Mouse (Mus musculus) kidney, adult 2 months (tissue): ENCODE results near the gene Rapgef3. TPM values are rescaled to one million over a fixed set of nuclear protein-coding genes. Genes with fewer than 3 reads are reported as not detected.

ENCODE experiments used
- DNase-seq: peaks from one replicate; pipeline ENCODE4 v3.0.0; 2021
- H3K27ac ChIP-seq: fragments of 200-500 bp; 2 replicates; pipeline ENCODE4 v1.5.1; 2012; ENCODE audit warnings: low read depth, low read length, control low read depth, inconsistent platforms; ENCODE audit not compliant: insufficient read depth
- H3K27me3 ChIP-seq: fragments of 200-500 bp; replicated peaks from 2 replicates; pipeline ENCODE4 v1.6.1; 2012; ENCODE audit warnings: mild to moderate bottlenecking, moderate library complexity, low read length, inconsistent platforms; ENCODE audit not compliant: control insufficient read depth, insufficient read depth
- H3K36me3 ChIP-seq: fragments of 200-500 bp; 2 replicates; pipeline ENCODE4 v1.6.1; 2012; ENCODE audit warnings: mild to moderate bottlenecking, moderate library complexity, low read length, inconsistent platforms; ENCODE audit not compliant: control insufficient read depth, insufficient read depth
- H3K4me1 ChIP-seq: fragments of 200-500 bp; 2 replicates; pipeline ENCODE4 v1.6.1; 2011; ENCODE audit warnings: low read length; ENCODE audit not compliant: control insufficient read depth, insufficient read depth
- H3K4me3 ChIP-seq: fragments of 200-500 bp; 2 replicates; pipeline ENCODE4 v1.5.1; 2011; ENCODE audit warnings: mild to moderate bottlenecking, low read depth, low read length, control low read depth; ENCODE audit not compliant: insufficient read depth
- CTCF ChIP-seq: fragments of 200-500 bp; conservative IDR thresholded peaks from 2 replicates; pipeline ENCODE4 v1.5.1; 2011; ENCODE audit warnings: low read depth, mild to moderate bottlenecking, control low read depth, low read length, moderate library complexity, mixed read lengths; ENCODE audit not compliant: insufficient read depth, insufficient read length
- POLR2A ChIP-seq: fragments of 200-500 bp; IDR thresholded peaks from one replicate; pipeline ENCODE4 v1.6.1; 2011; ENCODE audit warnings: low read depth, low read length, control low read depth
- WGBS: fragments of 180-500 bp; shearing (Covaris S2); methylation state at CpG from one replicate; pipeline ENCODE4 v1.1.7; 2018; 5-methylcytosine and 5-hydroxymethylcytosine counted together
- polyA plus RNA-seq: library from polyadenylated mRNA; depleted of rRNA; stranded (reverse); fragments of >200 nt; gene quantifications from 2 replicates; pipeline ENCODE4 v1.2.3, GENCODE M21; 2012

Gene Rapgef3
- polyA plus RNA-seq, 1 experiment = 136 TPM

DNA sequence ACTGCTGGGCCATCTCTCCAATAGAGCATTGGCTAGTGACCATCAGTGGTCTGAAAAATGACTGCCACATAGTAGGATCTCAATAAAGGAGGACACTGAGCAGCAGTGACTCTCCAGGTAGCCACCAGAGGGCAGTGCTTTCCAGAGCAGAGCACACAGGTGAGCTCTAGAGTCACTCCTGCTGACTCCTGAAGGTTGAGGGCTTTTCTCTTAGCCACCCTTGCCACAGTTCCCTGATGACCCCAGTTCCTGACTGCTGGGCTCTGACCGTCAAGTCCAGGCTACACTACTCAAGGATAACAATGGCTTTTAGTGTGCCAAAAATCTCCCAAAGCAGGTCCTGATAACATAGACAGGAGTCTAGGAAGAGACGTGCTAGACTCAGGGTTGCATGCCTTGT, 16.1 kb downstream of the Rapgef3 start:
- DNase-seq = peak; percentile 54
- Histone ChIP-seq H3K27me3 (no peaks in the 10 kb centered on the region), H3K4me1 (no peaks in the 10 kb centered on the region), H3K4me3 (no peak overlapping the region), H3K27ac (no peak overlapping the region), H3K36me3 (peaks cover 20% of the 10 kb centered on the region)
- TF ChIP-seq CTCF (peak; percentile 64), POLR2A (no peak)
- 52% methylated on average over 2 of the region's 2 CpGs for WGBS

DNA sequence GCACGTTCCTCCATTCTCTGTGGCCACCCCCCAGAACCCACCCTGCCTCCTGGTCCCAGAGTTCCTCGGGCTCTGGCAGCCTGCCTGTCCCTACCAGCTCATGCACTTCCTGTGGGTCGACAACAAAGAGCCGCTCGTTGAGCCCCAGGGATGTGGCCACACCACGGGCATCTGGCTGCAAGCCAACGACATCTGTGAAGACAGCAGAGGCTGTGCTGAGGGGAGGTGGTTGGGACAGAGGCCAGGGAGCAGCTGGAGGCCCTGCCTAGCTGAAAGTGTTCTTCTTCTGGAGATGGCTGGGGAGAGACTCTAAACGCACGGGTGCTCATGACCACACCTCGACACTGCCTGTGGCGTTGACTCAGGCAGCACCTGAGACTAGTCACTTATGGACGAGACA, 17.1 kb downstream of the Rapgef3 start:
- H3K4me3 ChIP-seq = no peak overlapping the region
- DNase-seq = peak; percentile 89
- H3K27ac ChIP-seq = no peak overlapping the region
- WGBS = 10% methylated on average over 12 of the region's 12 CpGs
- peaks cover 18% of the 10 kb centered on the region for H3K36me3 ChIP-seq
- TF ChIP-seq CTCF = no peak
- TF ChIP-seq POLR2A = no peak
- H3K27me3 ChIP-seq = no peaks in the 10 kb centered on the region
- H3K4me1 ChIP-seq = peaks cover 1% of the 10 kb centered on the region; the same call in 1 of the 2 replicates

DNA sequence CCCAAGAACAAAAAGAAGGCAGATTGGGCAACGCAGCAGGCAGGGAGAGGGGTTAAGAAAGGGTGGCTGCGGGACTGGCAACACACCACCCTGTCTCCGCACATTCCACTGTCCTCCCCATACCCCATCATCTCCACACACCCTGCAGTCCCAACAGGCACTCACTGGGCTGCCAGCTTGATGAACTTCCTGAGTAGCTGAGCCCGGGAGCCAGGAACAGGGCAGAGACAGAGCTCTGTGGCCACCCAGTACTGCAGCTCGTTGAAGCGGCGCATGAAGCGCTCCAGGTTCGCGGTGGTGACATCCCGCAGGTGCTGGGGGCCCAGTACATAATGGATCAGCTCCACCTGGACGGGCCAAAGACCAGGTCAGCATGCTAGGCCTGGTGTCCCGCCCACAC, 17.9 kb downstream of the Rapgef3 start:
- no peak for DNase-seq
- WGBS = 61% methylated on average over 13 of the region's 13 CpGs
- TF ChIP-seq POLR2A (no peak), CTCF (no peak)
- peaks cover 7% of the 10 kb centered on the region; the same call in 1 of the 2 replicates for H3K4me1 ChIP-seq
- no peak overlapping the region for H3K27ac ChIP-seq
- H3K36me3 ChIP-seq = peaks cover 17% of the 10 kb centered on the region
- H3K27me3 ChIP-seq = no peaks in the 10 kb centered on the region
- no peak overlapping the region for H3K4me3 ChIP-seq

DNA sequence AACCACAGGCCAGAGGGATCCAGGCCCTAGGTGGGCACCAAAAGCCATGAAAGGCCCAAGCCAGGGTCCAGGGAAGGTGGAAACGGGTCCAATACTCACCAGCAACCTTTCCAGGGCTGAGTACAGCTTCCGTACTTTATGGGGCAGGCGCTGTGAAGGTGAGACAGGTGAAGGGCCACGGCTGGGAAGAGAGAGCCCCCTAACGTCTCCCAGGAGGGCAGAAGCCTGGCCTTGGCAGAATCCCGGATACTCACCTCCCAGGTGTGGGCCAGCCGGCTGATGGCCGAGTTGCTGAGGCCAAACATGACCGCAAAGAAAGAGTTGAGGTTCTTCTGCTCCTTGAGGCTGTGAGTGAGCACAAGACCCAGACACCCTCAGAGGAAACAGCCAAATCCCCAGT, 18.4 kb downstream of the Rapgef3 start:
- Histone ChIP-seq H3K4me3 (no peak overlapping the region), H3K27ac (no peak overlapping the region), H3K36me3 (peaks cover 19% of the 10 kb centered on the region), H3K4me1 (peaks cover 8% of the 10 kb centered on the region; the same call in 1 of the 2 replicates), H3K27me3 (no peaks in the 10 kb centered on the region)
- 93% methylated on average over 9 of the region's 9 CpGs for WGBS
- no peak for TF ChIP-seq CTCF
- no peak for TF ChIP-seq POLR2A
- DNase-seq = no peak

DNA sequence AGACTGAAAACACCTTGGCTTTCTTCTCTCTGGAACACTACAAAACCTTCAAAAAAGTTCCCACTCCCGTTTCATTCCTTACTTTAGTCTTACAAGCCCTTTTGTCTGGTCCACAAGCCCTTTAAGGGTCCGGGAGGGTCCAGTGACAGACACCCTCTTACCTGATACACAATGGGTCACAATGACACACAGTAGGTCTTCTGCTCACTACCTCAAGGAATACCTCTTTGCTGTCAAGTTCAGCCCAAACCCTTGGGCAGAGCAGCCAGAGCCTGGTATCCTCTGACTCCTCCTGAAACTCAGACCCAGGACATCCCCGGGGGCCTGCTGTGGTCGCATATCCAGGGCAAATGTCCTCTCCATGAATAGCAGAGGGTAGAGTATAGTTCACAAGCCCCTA, 18.8 kb downstream of the Rapgef3 start:
- H3K4me1 ChIP-seq = peaks cover 8% of the 10 kb centered on the region; the same call in 1 of the 2 replicates
- TF ChIP-seq CTCF = no peak
- TF ChIP-seq POLR2A = no peak
- peaks cover 19% of the 10 kb centered on the region for H3K36me3 ChIP-seq
- H3K27me3 ChIP-seq = no peaks in the 10 kb centered on the region
- H3K4me3 ChIP-seq = no peak overlapping the region
- WGBS = 88% methylated on average over 4 of the region's 4 CpGs
- H3K27ac ChIP-seq = no peak overlapping the region
- DNase-seq = no peak

DNA sequence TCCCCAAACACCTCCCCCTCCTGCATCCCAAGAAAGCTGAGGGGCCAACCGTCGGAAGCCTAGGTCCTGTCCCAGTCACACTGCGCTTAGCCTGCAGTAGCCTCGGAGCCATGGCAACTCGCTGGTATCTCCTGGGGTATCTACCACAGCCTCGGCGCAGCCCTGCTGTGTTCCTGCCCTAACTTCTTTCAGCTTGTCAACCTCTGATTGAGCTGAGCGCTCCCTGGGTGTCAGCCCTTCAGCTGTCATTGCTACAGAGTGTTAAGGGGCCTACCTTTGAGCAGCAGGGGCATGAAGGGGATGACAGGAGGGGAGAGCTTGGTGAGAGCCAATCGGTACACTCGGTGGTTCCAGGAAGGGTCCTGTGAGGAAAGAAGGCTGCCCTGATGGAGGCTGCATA, 19.5 kb downstream of the Rapgef3 start:
- TF ChIP-seq CTCF (no peak), POLR2A (no peak)
- no peaks in the 10 kb centered on the region for H3K27me3 ChIP-seq
- peaks cover 19% of the 10 kb centered on the region for H3K36me3 ChIP-seq
- H3K27ac ChIP-seq = no peak overlapping the region
- no peak overlapping the region for H3K4me3 ChIP-seq
- WGBS = 75% methylated on average over 10 of the region's 10 CpGs
- H3K4me1 ChIP-seq = peaks cover 12% of the 10 kb centered on the region
- no peak for DNase-seq

DNA sequence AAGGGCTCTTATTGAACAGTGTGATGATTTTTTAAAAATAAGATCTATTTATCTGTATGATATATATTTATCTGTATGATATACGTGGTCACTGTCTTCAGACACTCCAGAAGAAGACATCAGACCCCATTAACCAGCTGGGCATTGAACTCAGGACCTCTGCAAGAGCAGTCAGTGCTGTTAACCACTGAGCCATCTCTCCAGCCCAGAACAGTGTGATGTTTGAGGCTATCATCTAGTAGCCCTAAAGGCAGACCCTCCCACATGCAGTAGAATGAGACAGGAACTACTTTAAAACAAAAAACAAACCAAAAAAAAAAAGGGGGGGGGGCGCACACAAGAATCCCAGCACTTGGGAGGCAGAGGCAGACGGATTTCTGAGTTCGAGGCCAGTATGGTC, 20.3 kb downstream of the Rapgef3 start:
- DNase-seq = no peak
- Histone ChIP-seq H3K36me3 (peaks cover 18% of the 10 kb centered on the region), H3K27me3 (no peaks in the 10 kb centered on the region), H3K4me3 (no peak overlapping the region), H3K27ac (no peak overlapping the region), H3K4me1 (peaks cover 17% of the 10 kb centered on the region)
- no peak for TF ChIP-seq CTCF
- no peak for TF ChIP-seq POLR2A
- 85% methylated on average over 4 of the region's 4 CpGs for WGBS
